Mouse (Mus musculus) frontal cortex, postnatal 36 days (tissue): ENCODE data around the gene BC017158.
"Not testable (repeated sequence)": the region's sequence is repeated elsewhere in the genome, so short reads cannot be mapped to it uniquely, and the experiment has no call there.

Experiments
- DNase-seq, 2 experiments: peaks; one replicate each; pipeline ENCODE4 v3.0.0; 2022; ENCODE audit warnings: low spot score in 2 of 2

BC017158 gene

GRCm38 (mm10) chr7:128297617-128298480 lies at the start of gene BC017158:
BC017158 (minus strand) TSS chr7:128298170.
- peak; percentile 79 to 86 for DNase-seq

- DNase-seq = no peak
Measured at GRCm38 (mm10) chr7:128346991-128347390, 49.0 kb upstream of the BC017158 start.

GRCm38 (mm10) chr7:128346522-128346921 lies 48.6 kb upstream of the BC017158 start:
- DNase-seq = no peak

GRCm38 (mm10) chr7:128345691-128346090 lies 47.7 kb upstream of the BC017158 start:
- DNase-seq = no peak

- peak; percentile 69 to 80 for DNase-seq
Measured at GRCm38 (mm10) chr7:128344928-128345653, 47.1 kb upstream of the BC017158 start.

- DNase-seq = no peak
Measured at GRCm38 (mm10) chr7:128344488-128344887, 46.5 kb upstream of the BC017158 start.

GRCm38 (mm10) chr7:128342691-128343090 lies 44.7 kb upstream of the BC017158 start:
- DNase-seq = not testable (repeated sequence)

GRCm38 (mm10) chr7:128340321-128340720 lies 42.4 kb upstream of the BC017158 start:
- DNase-seq = not testable (repeated sequence)

- DNase-seq = no peak
Measured at GRCm38 (mm10) chr7:128332896-128333295, 34.9 kb upstream of the BC017158 start.

- no peak for DNase-seq
Measured at GRCm38 (mm10) chr7:128330981-128331380, 33.0 kb upstream of the BC017158 start.

GRCm38 (mm10) chr7:128324977-128325376 lies 27.0 kb upstream of the BC017158 start:
- no peak for DNase-seq

- DNase-seq = no peak
Measured at GRCm38 (mm10) chr7:128321260-128321659, 23.3 kb upstream of the BC017158 start.

GRCm38 (mm10) chr7:128320219-128320816 lies 22.3 kb upstream of the BC017158 start:
- DNase-seq = no peak

- DNase-seq = no peak
Measured at GRCm38 (mm10) chr7:128319140-128319539, 21.2 kb upstream of the BC017158 start.

- no peak for DNase-seq
Measured at GRCm38 (mm10) chr7:128317011-128317410, 19.0 kb upstream of the BC017158 start.

- DNase-seq = no peak
Measured at GRCm38 (mm10) chr7:128314491-128314890, 16.5 kb upstream of the BC017158 start.

GRCm38 (mm10) chr7:128313601-128314000 lies 15.6 kb upstream of the BC017158 start:
- no peak for DNase-seq

- DNase-seq = no peak
Measured at GRCm38 (mm10) chr7:128312375-128313059, 14.5 kb upstream of the BC017158 start.

- DNase-seq = no peak
Measured at GRCm38 (mm10) chr7:128311811-128312210, 13.8 kb upstream of the BC017158 start.

GRCm38 (mm10) chr7:128311263-128311662 lies 13.3 kb upstream of the BC017158 start:
- no peak for DNase-seq

- DNase-seq = no peak
Measured at GRCm38 (mm10) chr7:128310229-128310688, 12.3 kb upstream of the BC017158 start.

- no peak for DNase-seq
Measured at GRCm38 (mm10) chr7:128309776-128310175, 11.8 kb upstream of the BC017158 start.
